Mouse (Mus musculus): ENCODE measurements at regions not wholly inside any gene's neighbourhood (a gene's known extent, or its start where the extent isn't known, plus 50 kb on each side); places are given as distances from the start of the nearest gene placed in this dataset.

DNA sequence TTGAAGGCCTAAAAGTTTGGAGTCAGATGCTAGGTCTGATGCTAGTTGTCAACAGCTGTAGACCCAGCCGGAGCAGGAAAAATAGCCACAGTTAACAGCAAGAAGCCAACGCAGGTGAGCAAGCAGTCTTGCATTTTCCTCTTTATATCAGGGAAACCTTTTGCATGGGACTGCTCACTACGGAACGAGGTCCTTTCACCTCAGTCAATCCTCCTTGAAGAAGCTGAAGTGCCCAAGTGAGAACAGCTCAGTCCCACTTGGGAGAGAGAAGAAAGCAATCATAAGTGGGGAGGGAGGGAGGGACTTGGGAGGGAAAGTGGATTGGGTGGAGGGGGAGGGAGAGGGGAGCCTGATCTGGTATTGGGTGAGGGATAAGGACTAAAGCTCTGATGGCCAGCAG, 107.6 kb downstream of the Kcnj2 start:
- Histone ChIP-seq H3K4me3 (ENCODE audit: control insufficient read depth in 1 of 2, insufficient read depth in 1 of 2, low read depth in 2 of 2, low read length in 2 of 2) (no peak overlapping the region), H3K79me2 (ENCODE audit: control insufficient read depth, insufficient read depth, low read length, poor library complexity) (no peaks in the 10 kb centered on the region), H3K9me3 (replicated peaks; ENCODE audit: insufficient read depth, low read length) (no peaks in the 10 kb centered on the region), H3K9ac (ENCODE audit: control insufficient read depth, low read depth, low read length, poor library complexity, severe bottlenecking) (no peak overlapping the region), H3K27me3 (ENCODE audit: control insufficient read depth in 1 of 2, insufficient read depth in 2 of 2, low read length in 2 of 2) (peaks cover 0 to 2% of the 10 kb centered on the region in 2 experiments; a peak in 2 of 4 replicates), H3K27ac (ENCODE audit: control insufficient read depth, low read depth, low read length) (no peak overlapping the region), H3K4me1 (ENCODE audit: control insufficient read depth in 1 of 2, insufficient read depth in 2 of 2, low read length in 2 of 2) (no peaks in the 10 kb centered on the region), H3K36me3 (ENCODE audit: control insufficient read depth in 1 of 2, insufficient read depth in 2 of 2, low read length in 2 of 2) (no peaks in the 10 kb centered on the region)
- TF ChIP-seq CHD2 (IDR thresholded peaks at IDR 0.05; ENCODE audit: low read length) = no peak
- TF ChIP-seq SIN3A (IDR thresholded peaks at IDR 0.05; ENCODE audit: low read length) = no peak
- TF ChIP-seq MXI1 (IDR thresholded peaks at IDR 0.05; ENCODE audit: low read depth, low read length) = no peak
- no peak for TF ChIP-seq EP300 (IDR thresholded peaks at IDR 0.05; ENCODE audit: low read depth in 1 of 2, low read length in 2 of 2)
- TF ChIP-seq JUND (IDR thresholded peaks at IDR 0.05; ENCODE audit: low read depth, low read length) = no peak
- TF ChIP-seq USF1 (IDR thresholded peaks at IDR 0.05; ENCODE audit: low read depth, low read length) = no peak
- no peak for TF ChIP-seq ZMIZ1 (IDR thresholded peaks at IDR 0.05; ENCODE audit: low read depth, low read length)
- TF ChIP-seq MAFK (IDR thresholded peaks at IDR 0.05; ENCODE audit: borderline replicate concordance, low read depth, low read length) = no peak
- TF ChIP-seq POLR2A (IDR thresholded peaks at IDR 0.05; ENCODE audit: control insufficient read depth in 1 of 2, insufficient read depth in 1 of 2, low read depth in 1 of 2, low read length in 2 of 2, poor library complexity in 1 of 2) = no peak
- TF ChIP-seq GABPA (IDR thresholded peaks at IDR 0.05; ENCODE audit: low read depth, low read length) = no peak
- TF ChIP-seq RAD21 (IDR thresholded peaks at IDR 0.05; ENCODE audit: low read depth, low read length) = no peak
- no peak for TF ChIP-seq SMC3 (IDR thresholded peaks at IDR 0.05; ENCODE audit: low read depth, low read length)
- TF ChIP-seq POLR2AphosphoS2 (IDR thresholded peaks at IDR 0.05; ENCODE audit: low read length) = no peak
- TF ChIP-seq NELFE (IDR thresholded peaks at IDR 0.05; ENCODE audit: low read depth, low read length) = no peak
- no peak for TF ChIP-seq KAT2A (conservative IDR thresholded peaks at IDR 0.05; ENCODE audit: low read depth, low read length)
- no peak for TF ChIP-seq RCOR1 (IDR thresholded peaks at IDR 0.05; ENCODE audit: low read depth, low read length)
- TF ChIP-seq USF2 (IDR thresholded peaks at IDR 0.05; ENCODE audit: borderline replicate concordance in 1 of 2, insufficient read depth in 1 of 2, low read depth in 1 of 2, low read length in 2 of 2) = no peak
- no peak for TF ChIP-seq GATA1 (IDR thresholded peaks at IDR 0.05; ENCODE audit: low read depth, low read length)
- no peak for TF ChIP-seq MYB (IDR thresholded peaks at IDR 0.05; ENCODE audit: low read depth, low read length)
- TF ChIP-seq MEF2A (IDR thresholded peaks at IDR 0.05; ENCODE audit: extremely low read depth, insufficient replicate concordance, low read depth, low read length, poor library complexity, severe bottlenecking) = no peak
- no peak for DNase-seq (ENCODE audit: low read depth, low spot score)

DNA sequence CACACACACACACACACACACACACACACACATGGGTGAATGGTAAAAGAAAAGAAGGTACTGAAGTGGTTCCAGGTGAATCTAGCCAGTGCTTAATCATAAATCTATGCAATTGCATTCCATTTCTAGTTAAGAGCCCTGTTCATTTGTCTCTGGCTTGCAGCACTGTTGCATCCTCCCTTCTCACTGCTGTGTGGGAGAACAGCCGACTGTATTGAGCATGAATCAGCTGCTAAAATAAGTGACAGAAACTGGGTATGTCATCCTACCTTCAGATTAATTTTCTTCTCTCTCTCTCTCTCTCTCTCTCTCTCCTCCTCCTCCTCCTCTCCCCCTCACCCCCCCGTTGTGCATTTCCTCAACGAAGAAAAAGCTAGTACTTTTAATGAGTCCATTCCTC, 109.6 kb downstream of the Kcnj2 start:
- TF ChIP-seq ZNF384 (IDR thresholded peaks at IDR 0.05; ENCODE audit: low read depth, low read length) = no peak
- TF ChIP-seq NELFE (IDR thresholded peaks at IDR 0.05; ENCODE audit: low read depth, low read length) = no peak
- TF ChIP-seq POLR2AphosphoS2 (IDR thresholded peaks at IDR 0.05; ENCODE audit: low read length) = no peak
- TF ChIP-seq POLR2A (IDR thresholded peaks at IDR 0.05; ENCODE audit: control insufficient read depth in 1 of 2, insufficient read depth in 1 of 2, low read depth in 1 of 2, low read length in 2 of 2, poor library complexity in 1 of 2) = no peak
- no peak for TF ChIP-seq POLR2AphosphoS5 (IDR thresholded peaks at IDR 0.05; ENCODE audit: borderline replicate concordance, low read depth, low read length)
- no peak for TF ChIP-seq GATA1 (IDR thresholded peaks at IDR 0.05; ENCODE audit: low read depth, low read length)
- TF ChIP-seq USF1 (IDR thresholded peaks at IDR 0.05; ENCODE audit: low read depth, low read length) = no peak
- TF ChIP-seq ZMIZ1 (IDR thresholded peaks at IDR 0.05; ENCODE audit: low read depth, low read length) = no peak
- TF ChIP-seq MYB (IDR thresholded peaks at IDR 0.05; ENCODE audit: low read depth, low read length) = no peak
- TF ChIP-seq HCFC1 (IDR thresholded peaks at IDR 0.05; ENCODE audit: low read depth, low read length) = no peak
- no peak for TF ChIP-seq UBTF (IDR thresholded peaks at IDR 0.05; ENCODE audit: borderline replicate concordance, insufficient read depth, low read depth, low read length)
- TF ChIP-seq JUND (IDR thresholded peaks at IDR 0.05; ENCODE audit: low read depth, low read length) = no peak
- no peak for TF ChIP-seq SMC3 (IDR thresholded peaks at IDR 0.05; ENCODE audit: low read depth, low read length)
- TF ChIP-seq GABPA (IDR thresholded peaks at IDR 0.05; ENCODE audit: low read depth, low read length) = no peak
- TF ChIP-seq RCOR1 (IDR thresholded peaks at IDR 0.05; ENCODE audit: low read depth, low read length) = no peak
- no peak for TF ChIP-seq USF2 (IDR thresholded peaks at IDR 0.05; ENCODE audit: borderline replicate concordance in 1 of 2, insufficient read depth in 1 of 2, low read depth in 1 of 2, low read length in 2 of 2)
- no peak for TF ChIP-seq ZC3H11A (IDR thresholded peaks at IDR 0.05; ENCODE audit: low read depth, low read length)
- TF ChIP-seq NRF1 (IDR thresholded peaks at IDR 0.05; ENCODE audit: insufficient read depth, low read depth, low read length, poor library complexity, severe bottlenecking) = no peak
- no peak overlapping the region for H3K27ac ChIP-seq (ENCODE audit: control insufficient read depth, low read depth, low read length)

More for the DNA sequence above, 109.6 kb downstream of the Kcnj2 start:
- Histone ChIP-seq H3K9ac (ENCODE audit: control insufficient read depth, low read depth, low read length, poor library complexity, severe bottlenecking) (no peak overlapping the region), H3K79me2 (ENCODE audit: control insufficient read depth, insufficient read depth, low read length, poor library complexity) (no peaks in the 10 kb centered on the region), H3K36me3 (ENCODE audit: control insufficient read depth in 1 of 2, insufficient read depth in 2 of 2, low read length in 2 of 2) (no peaks in the 10 kb centered on the region), H3K4me3 (ENCODE audit: control insufficient read depth in 1 of 2, insufficient read depth in 1 of 2, low read depth in 2 of 2, low read length in 2 of 2) (no peak overlapping the region), H3K9me3 (replicated peaks; ENCODE audit: insufficient read depth, low read length) (no peaks in the 10 kb centered on the region), H3K27me3 (ENCODE audit: control insufficient read depth in 1 of 2, insufficient read depth in 2 of 2, low read length in 2 of 2) (peaks cover 0 to 2% of the 10 kb centered on the region in 2 experiments; a peak in 2 of 4 replicates), H3K4me1 (ENCODE audit: control insufficient read depth in 1 of 2, insufficient read depth in 2 of 2, low read length in 2 of 2) (no peaks in the 10 kb centered on the region)
- DNase-seq (ENCODE audit: low read depth, low spot score) = no peak
